Mouse (Mus musculus) heart, postnatal 36 days (tissue): ENCODE data around the gene Smad6. TPM values are rescaled to one million over a fixed set of nuclear protein-coding genes. Genes with fewer than 3 reads are reported as not detected.

Experiments used
- DNase-seq, 2 experiments: peaks; one replicate each; pipeline ENCODE4 v3.0.0; 2021 to 2022
- intact Hi-C: fragments of 180-260 bp; cut with DNase I; formaldehyde crosslinking; loops from one replicate; pipeline ENCODE4 v1.15.1; 2025
- total RNA-seq, 2 experiments: library from RNA; stranded (reverse); gene quantifications; 2 replicates each; pipeline ENCODE4 v1.2.3; 2021

Smad6 gene
- 10 to 100 TPM; 11.4 to 16.3 TPM for total RNA-seq

DNA sequence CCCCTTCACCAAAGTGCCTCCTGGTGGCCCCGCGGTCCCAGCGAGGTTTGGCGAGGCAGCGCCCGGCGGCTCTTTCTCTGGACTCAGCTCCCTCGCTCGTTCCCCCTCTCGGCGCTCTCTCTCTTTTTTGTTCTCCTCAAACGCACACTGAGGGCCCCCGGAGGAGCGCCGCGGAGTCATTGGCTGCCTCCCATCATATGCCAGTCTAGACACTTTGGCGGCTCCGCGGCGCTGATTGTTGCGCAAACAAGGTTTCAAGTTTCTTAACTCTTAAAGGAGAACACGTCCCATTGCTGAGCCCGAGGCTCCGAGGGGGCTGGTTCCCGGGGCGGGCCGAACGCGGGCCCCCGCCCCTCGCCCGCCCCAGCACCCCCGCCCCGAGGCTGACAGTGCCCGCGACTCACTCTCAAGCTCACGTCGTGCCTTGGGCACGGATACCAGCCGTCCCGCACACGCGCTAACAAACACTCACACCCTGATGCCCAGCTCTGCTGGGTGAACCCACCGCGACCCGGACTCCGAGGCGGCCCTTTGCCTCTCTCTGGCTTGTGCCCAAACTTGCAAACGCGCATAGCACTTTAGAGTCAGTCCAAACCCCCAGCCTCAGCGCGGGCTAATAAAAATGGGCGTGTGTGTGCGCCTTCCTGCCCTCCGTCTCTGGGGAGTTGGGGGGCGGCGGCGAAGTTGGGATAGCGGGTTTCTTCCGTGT is at the start of gene Smad6:
Gene Smad6 (minus strand): TSS at position 207 of the 709 bp plus-strand sequence.
- intact Hi-C loops = loop anchor here (1.0 to 10.0 kb wide), 3 partner anchors 53 to 417 kb away; partner anchors contain the start of genes Aagab and Iqch
- peak; percentile 85 to 88 for DNase-seq

- intact Hi-C loops = no loop called here
- DNase-seq = no peak
Measured at GRCm38 (mm10) chr9:64070674-64071073, 48.8 kb upstream of the Smad6 start.

- DNase-seq = no peak
- intact Hi-C loops = no loop called here
Measured at GRCm38 (mm10) chr9:64069131-64069530, 47.3 kb upstream of the Smad6 start.

- no peak for DNase-seq
- intact Hi-C loops = no loop called here
Measured at GRCm38 (mm10) chr9:64068571-64068970, 46.7 kb upstream of the Smad6 start.

- DNase-seq = no peak
- intact Hi-C loops = no loop called here
Measured at GRCm38 (mm10) chr9:64067787-64068186, 45.9 kb upstream of the Smad6 start.

- DNase-seq = peak; percentile 52
- intact Hi-C loops = loop anchor here (5.0 kb wide), 1 partner anchor 33 kb away; no protein-coding TSS in a partner anchor
Measured at GRCm38 (mm10) chr9:64060033-64060539, 38.2 kb upstream of the Smad6 start.

DNA sequence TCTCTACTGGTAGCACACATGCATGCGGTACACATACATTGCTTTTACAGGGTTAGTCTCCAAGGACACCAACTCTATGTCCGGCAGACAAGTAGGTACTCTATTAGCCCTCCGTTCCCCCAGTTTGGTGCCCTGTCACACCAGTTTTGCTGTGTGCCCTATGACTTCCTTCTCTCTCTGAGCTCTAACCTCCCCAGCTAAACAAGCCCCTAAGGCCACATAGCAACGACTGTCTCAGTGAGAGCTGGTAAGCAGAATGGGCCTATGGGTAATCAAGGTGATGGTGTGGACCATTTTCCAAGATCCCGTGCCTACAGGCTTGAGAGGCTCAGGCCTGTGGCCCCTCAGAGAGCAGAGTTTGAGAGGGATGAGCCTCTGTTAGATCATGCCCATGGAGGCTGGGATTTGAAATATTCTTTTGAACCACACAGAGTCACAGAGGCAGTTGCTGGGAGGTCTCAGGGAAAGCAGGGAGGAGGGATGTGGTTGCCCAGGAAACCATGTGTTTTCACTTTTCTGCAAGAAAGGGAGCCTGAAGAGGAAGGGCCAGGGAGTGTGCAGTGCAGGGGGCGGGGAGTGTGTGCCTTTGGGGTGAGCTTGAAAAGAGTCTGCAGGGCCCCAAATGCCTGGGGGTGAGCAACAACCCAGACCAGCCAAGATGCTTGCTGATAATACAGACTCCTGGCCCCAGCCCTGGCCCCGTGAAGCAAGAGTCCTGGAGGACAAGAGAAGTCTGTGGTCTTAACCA is 36.2 kb upstream of the Smad6 start:
- DNase-seq = no peak
- intact Hi-C loops = no loop called here

GRCm38 (mm10) chr9:64055162-64055561 is 33.3 kb upstream of the Smad6 start:
- DNase-seq = no peak

DNA sequence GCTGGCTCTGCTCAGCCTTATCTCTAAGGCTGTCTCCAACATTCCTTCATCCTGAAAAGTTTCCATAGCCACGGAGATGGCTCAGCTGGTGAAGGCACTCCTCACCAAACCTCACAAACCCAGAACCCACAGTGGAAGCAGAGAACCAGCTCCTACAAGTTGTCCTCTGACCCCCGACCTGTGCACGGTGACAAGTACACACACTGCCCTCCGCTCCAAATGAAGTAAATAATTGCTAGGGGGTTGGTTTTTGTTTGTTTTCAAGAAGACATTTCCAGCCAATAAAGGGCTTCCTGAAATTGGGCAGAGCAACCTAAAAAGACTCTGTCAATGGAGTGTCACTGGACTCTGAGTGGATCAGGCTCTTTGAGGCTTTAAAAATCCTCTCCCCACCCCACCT is 31.9 kb upstream of the Smad6 start:
- no peak for DNase-seq
- intact Hi-C loops = no loop called here

More at GRCm38 (mm10) chr9:64055162-64055561, 33.3 kb upstream of the Smad6 start:
- intact Hi-C loops = no loop called here

- DNase-seq = no peak
- intact Hi-C loops = loop anchor here (2.0 kb wide), 1 partner anchor 26 kb away; no protein-coding TSS in a partner anchor
Measured at GRCm38 (mm10) chr9:64051241-64051640, 29.4 kb upstream of the Smad6 start.

DNA sequence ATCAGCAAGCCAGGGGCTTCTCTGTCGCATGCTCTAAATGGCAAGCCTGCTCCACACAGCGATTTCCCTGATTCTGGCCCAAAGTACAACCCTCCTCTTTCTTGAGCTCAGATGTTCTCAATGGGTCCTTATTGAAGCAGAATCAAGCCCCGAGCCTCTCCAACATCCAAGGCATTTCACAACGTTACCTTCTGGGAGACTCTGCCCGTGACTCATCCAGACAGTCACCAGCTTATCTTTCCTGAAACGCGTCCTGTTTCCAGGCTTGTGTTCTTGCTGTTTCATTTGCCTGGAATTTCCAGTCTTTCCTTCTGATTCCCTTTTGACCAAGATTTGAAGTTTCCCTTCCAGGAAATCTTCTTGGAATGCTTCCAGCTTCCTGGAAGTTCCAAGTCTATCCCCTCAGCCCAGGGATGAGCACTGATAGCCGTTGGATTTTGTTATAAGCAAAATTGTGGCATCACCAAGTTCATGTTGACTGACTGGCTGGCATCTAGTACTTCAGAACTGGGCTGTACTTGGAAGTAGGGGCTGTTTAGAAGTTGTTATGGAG is 28.7 kb upstream of the Smad6 start:
- DNase-seq = peak in 1 of 2 experiments; percentile 18
- intact Hi-C loops = loop anchor here (2.0 kb wide), 1 partner anchor 26 kb away; no protein-coding TSS in a partner anchor

DNA sequence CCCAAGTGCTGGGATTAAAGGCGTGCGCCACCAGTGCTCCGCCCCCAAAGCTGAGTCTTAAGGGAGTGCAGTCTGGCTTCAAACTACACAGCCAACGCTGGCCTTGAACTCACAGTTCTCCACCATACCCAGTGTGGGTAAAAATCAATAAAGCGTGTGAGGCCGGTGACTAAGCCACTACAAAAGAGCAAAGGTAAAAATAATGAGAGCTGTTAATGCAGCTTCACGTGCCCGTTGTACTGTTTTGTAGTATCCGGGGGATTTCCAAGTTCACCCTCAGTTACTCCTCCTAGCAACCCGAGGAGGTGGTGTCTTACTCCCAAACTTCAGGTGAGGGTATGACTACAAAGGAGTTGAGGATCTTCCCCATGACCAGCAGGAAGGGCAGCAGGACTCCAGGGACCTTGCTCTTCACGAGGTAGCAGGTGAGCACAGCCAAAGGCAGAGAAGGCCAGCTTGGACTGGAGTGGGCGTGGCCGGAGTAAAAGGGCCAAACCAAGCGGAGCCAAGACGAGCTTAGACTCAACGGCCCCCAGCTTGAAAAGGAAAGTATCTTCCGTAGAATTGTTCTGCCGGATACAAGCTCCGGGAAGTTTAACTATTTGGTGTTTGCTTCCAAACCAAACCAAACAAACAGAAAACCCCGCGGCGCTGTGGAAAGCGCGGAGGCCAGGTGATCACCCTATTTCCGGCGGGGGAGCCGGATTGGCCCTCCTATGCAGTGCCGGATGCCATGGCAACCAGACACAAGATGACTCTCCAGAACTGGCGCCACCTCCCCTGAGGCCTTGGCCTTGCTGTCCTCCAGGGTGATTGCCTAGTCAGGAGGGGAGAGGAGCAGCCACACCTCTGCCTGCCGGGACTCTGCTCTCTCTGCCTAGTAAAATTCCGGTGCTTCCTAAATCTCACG is 27.9 kb upstream of the Smad6 start:
- intact Hi-C loops = loop anchor here (2.0 kb wide), 1 partner anchor 25 kb away; no protein-coding TSS in a partner anchor

DNA sequence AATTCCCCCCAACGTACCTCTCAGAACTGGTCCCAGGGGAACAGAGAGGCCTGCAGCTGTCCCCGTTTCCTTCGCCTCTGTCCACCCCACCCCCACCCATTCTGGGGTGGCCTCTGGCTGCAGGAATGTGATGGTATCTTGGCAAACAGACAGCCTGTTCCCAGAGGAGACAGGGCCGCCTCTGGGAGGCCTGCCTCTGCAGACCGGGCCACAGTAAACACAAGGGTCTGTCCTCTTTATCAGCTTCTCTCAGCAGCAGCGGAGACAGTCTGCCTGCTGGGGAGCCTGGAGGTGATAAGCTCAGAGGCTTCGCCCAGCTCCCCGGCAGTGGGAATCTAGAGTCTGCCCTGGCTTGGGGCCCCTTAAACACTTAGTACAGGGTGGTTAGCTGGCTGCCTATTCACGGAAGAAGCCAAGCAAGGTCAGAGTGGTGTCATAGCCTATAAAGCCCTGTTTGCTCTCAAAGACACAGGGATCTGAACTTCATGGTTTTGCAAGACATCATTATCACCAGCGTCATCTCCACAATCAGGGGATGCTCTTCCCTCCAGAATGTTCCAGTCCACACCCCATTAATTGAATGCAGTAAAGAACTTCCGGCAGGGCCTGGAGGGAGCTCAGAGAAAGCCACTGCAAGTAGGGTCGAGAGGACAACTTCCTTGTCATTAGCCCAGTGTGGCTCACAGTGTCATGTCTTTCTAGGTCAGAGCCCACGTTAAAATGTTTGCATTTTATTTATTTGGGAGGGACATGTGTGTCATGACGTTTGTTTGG is 23.4 kb upstream of the Smad6 start:
- DNase-seq = peak; percentile 35 to 60
- intact Hi-C loops = no loop called here

More for the DNA sequence above, 27.9 kb upstream of the Smad6 start:
- DNase-seq = peak; percentile 55 to 63

- intact Hi-C loops = no loop called here
- no peak for DNase-seq
Measured at GRCm38 (mm10) chr9:64044343-64044742, 22.5 kb upstream of the Smad6 start.

DNA sequence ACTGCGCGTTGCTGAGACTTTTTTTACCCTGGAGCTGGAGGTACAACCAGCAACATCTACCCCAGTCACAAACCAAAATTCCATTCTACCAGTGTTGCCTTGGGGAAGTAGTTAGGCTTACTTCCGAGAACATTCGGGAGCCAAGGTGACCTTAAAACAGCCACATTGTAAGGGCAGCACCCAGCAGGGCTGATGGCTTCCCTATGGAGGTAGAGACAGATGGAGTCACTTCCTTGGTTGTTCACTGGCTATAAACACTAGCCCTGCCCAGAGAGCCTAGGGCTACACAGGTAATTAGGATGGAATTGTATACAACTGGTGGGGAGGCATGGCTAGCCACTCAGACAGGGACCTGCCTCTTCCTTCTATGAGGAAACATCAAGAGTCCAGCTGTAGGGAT is 21.1 kb upstream of the Smad6 start:
- intact Hi-C loops = no loop called here
- DNase-seq = no peak

DNA sequence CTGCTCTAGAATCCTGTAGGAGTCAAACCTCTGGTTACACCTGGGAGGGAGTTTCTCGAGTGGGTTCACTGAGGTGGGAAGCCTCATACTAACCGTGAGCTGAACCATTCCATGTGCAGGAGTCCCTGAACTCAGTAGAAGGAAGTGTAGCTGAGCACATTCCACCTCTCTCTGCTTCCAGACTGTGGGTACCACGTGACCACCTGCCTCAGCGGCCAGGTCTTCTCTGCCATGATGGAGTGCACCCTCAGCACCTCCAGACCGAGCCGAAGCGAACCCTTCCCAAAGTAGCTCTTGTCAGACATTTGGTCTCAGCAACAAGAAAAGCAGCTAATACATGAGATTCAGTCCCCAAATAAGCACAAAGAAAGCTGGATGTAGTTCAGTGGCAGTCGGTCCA is 20.4 kb upstream of the Smad6 start:
- DNase-seq = no peak
- intact Hi-C loops = no loop called here

GRCm38 (mm10) chr9:64029908-64030631 is 8.2 kb upstream of the Smad6 start:
- intact Hi-C loops = loop anchor here (5.0 to 10.0 kb wide), 2 partner anchors 32 to 425 kb away; partner anchors contain the start of genes Aagab and Iqch
- no peak for DNase-seq

GRCm38 (mm10) chr9:64025565-64025964 is 3.7 kb upstream of the Smad6 start:
- DNase-seq = peak; percentile 59 to 70
- intact Hi-C loops = loop anchor here (1.0 to 10.0 kb wide), 5 partner anchors 25 to 421 kb away; partner anchors contain the start of genes Aagab and Iqch
